Mouse (Mus musculus) urinary bladder, adult 2 months (tissue): ENCODE measurements around the gene Ttc39b. TPM values are rescaled to one million over a fixed set of nuclear protein-coding genes. Genes with fewer than 3 reads are reported as not detected.

Experiments used
- DNase-seq: peaks from one replicate; pipeline ENCODE4 v3.0.0; 2022; ENCODE audit warnings: low spot score
- polyA plus RNA-seq: library from polyadenylated mRNA; depleted of rRNA; stranded (reverse); fragments of >200 nt; gene quantifications from 2 replicates; pipeline ENCODE4 v1.2.3, GENCODE M21; 2012

Ttc39b gene
- polyA plus RNA-seq, 1 experiment: 6.2 TPM

DNA sequence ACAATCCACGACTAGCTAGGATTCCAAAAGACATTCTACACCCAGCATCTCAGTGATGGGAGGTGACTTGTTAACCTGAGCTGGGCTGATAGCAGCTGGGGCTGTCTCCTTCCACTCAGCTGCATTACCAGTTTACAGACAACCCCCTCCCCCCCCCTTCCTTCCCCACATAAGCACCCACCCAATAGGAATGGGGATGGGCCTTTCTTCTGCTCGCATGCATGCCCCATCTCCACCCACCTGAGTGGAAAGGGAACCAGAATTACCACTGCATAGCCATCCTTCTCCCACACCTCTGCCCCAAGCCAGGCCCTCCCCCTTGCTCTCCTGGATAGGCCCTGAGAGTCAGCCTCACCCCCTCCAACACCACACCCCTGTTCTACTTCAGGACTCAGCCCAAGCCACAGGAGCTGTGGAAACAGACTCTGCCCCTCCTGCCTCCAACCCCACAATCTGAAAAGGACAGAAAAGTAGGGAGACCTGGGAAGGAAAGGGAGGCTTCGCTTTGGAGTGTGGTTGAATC is 6.2 kb downstream of the Ttc39b start:
- no peak for DNase-seq

DNA sequence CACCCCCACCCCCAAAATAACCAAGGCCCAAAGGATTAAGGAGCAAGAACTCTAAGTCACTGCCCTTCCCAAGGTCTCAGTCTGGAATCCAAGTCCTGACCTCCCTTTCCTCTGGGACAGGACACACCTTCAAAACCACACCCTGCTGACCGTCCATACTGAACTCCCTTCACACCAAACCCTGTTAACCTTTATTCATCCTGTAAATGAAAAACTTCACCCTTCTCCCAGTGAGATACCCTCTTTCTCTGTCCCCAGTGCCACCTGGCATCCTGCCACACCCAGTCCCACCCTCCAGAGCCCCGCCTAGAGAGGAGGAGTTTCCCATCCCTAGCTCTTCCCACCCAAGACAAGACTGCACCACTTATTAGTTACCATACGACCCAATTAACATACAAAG is 7.3 kb downstream of the Ttc39b start:
- no peak for DNase-seq

DNA sequence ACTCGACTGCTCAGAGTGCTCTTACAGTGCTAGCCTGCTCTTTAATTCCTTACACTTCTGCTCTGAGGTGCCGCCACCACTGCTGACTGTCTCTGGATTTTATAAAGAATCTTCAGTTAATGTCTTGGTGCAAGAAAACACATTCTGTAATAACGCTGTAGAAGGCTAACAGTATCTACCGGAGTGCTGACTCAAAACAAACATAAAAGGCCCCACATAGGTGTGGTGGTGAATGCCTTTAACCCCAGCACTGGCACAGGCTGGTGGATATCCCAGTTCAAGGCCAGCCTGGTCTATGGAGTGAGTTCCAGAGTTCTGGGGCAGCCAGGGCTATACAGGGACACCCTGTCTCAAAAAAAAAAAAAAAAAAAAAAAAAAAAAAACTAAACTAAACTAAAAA is 8.1 kb downstream of the Ttc39b start:
- DNase-seq: no peak

DNA sequence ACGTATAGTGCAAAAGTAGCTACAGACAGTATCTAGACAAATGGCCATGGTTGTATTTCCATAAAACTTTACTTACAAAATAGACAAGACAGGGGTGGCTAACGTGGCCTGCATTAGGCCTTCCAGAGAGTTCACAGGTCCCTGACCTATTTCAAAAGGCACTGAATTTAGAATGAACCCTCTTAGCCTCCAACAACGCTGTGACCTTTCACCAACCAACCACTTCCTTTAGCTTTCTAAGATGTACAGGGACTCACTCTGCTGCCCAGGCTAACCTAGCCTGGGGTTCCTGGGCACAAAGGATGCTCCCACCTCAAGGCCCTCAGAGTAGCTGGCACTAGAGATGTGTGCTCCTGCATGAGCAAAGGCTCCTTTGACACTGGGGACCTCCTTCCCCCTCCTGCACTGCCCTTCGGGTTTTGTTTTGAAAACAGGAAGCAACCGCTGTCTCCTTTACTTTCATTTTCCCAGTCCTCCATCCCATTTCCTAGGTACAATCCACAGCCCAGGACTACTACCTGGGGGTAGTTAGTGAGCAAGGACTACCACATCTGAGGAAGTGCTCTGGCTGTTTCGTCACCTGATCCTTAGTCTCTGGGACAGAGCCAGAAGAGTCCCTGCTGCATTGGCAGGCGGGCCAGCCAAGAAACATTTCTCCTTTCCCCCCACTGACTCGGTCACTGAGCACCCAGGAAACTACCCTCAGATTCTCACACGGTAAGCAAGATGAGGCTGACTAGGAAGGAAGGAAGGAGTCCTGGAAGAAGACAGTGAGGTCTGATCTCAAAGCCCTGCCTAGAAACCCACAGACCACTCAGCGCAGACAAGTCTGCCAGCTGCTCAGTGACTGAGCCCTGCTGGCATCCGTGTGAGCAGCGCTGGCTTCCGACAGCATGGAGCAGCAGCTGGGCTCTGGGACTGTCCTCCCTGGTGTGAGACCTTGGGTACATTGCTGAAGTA is 8.9 kb downstream of the Ttc39b start:
- no peak for DNase-seq

DNA sequence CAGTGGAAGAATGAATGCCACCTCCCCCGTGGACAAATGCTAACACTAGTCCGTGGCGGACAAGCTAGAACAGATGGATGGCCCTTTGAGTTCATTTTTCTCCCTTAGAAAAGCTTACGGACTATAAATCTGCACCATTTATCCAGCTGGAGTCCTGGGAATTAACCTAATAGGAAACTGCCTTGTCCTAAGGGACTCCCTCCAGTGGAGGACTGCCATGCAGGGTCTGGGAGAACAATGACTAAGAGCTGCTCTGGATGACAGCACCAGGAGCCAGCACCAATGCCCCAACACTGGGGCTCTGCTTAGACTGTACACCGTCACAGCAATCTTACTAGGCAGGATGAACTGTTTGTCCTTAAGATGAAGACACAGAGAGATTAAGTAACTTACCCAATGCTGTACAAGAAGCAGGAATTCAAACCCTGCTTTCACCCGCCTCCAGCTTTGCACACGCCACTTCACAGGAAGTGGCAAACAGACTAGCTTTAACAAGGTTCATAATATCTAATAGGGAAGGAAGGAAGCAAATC is 9.7 kb downstream of the Ttc39b start:
- no peak for DNase-seq

DNA sequence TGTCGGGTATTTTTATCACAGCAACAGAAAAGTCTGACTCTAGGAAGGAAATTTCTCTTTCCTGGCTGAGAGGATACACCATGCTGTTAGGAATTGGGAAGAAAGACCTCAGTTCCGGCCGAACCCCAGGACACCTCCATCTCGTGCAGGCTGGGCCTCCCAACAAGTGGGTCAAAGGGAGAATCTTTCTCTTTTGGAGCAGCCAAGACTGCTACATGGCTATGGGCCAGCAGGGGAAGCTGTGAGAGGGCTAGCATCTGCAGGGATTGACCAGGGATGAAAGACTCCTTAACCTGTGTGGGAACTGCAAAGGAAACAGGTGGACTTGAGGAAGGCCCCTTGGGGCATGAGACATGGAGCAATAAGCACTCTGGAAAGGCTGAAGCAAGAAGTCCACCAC is 11.7 kb downstream of the Ttc39b start:
- DNase-seq: no peak

DNA sequence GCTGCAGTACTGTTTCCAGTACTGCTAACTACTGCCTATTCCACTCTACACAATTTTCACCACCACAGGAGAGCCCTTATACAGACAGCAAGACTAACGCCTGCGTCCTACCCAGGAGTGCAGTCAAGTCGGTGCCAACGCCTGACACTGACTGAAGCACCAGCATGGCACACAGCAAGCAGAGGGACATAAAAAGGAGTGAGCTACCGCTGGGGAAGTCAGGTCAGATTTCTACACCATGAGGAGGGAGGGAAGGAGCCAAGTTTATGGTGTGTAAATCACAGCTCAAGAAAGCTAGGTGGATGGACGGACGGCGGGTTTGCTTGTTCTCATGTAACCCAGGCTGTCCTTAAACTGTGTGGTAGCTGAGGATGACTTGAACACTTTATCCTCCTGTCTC is 12.6 kb downstream of the Ttc39b start:
- DNase-seq: no peak

DNA sequence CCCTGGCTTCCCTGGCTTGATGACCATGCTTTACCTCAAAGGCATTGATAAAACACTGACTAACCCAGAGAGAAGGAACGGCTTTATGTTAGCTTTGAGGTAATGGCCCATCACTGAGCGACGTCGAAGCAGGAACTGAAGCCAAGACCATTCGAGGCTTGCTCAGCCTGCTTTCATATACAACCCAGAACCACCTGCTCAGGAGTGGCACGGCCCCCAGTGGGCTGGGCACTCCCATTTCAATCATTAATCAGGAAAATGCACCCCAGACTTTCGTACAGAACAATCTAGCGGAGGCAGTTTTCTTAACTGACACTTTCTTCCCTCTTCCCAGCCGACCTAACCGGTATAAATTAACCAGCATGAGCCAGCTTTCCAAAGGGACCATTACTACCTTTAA is 13.1 kb downstream of the Ttc39b start:
- no peak for DNase-seq

DNA sequence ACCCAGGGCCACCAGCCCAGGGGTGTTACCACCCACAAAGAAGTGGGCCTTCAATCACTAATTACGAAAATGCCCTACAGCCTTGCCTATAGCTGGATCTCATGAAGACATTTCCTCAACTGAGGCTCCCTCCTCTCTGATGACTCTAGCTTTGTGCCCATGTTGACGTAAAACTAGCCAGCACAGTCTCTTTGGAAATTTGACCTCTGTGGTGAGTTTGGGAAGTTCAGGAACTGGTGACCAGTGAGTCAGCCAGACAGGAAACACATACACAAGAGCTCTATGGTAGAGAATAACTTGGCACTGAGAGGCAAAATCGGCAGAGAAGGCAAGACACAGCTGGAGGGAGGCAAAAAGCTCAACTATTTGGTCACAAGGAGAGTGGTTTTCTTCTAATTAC is 15.1 kb downstream of the Ttc39b start:
- DNase-seq: no peak

DNA sequence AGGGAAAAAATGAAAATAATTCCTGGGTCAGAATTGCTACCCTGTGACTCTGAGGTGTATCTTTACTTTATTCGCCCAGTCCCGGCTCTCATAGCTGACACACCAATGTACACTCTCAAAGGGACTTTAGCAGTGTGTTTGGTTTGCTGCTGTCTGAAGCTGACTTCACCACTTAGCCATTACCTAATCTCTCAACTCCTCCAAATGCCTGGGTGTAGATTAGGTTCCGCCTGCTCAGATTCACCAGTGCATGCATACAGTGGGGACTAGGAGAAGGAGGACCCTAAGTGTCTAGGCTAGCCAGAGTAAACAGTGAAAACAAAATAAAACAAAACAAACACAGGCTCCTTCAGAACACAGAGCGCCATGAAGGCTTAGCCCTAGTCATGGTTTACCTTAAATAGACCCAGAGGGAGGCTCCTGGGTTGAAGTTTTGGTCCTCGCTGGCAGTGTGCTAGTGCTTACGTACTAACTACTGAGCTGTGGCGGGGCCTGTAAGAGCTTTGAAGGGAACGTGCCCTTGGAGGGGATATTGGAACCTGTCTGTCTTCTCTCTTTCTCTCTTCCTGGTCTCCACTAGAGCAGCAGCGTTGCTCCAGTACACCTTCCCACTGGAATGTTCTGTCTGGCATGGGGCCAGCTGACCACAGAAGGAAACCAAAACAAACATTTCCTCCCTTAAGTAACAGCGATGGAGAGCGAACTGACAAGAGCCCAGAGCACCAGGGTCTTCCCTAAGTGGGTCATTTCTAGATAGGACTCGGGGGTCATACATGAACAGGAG is 16.2 kb downstream of the Ttc39b start:
- DNase-seq: no peak

DNA sequence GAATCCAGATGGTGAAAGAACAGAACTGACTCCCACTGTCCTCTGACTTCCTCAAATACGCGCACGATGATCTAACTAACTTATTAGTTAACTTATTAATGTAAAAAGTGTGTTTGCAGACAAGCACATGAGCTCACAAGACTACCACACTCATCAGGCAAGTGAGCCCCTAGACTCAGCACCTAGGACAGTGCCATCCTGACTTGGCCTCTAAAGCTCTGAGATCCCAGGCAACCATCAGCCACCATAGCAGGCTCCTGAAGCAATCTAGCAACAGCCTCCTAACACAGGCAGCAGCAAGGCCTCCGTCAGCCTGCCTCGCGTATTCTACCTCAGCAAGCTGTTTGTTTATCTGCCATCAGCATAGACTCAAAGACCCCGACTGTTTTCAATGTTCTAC is 17.2 kb downstream of the Ttc39b start:
- DNase-seq: no peak

DNA sequence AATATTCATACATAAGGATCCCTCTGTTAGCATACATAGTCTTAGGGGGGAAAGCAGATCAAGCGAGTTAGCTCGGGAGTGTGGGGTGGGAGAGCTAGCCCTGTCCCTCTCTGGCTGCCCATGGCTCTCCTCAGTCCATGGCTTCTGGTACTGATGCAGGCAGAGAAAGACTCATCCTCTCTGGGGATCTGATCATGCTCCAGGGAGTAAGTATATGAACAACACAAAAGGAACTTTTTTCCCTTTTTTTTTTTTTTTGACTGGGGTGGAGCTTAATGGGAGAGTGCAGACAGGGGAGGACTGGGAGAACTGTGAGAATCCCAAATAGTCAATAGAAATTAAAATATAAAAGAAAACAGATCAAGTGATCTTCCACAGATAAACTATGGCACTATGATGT is 19.0 kb downstream of the Ttc39b start:
- no peak for DNase-seq

DNA sequence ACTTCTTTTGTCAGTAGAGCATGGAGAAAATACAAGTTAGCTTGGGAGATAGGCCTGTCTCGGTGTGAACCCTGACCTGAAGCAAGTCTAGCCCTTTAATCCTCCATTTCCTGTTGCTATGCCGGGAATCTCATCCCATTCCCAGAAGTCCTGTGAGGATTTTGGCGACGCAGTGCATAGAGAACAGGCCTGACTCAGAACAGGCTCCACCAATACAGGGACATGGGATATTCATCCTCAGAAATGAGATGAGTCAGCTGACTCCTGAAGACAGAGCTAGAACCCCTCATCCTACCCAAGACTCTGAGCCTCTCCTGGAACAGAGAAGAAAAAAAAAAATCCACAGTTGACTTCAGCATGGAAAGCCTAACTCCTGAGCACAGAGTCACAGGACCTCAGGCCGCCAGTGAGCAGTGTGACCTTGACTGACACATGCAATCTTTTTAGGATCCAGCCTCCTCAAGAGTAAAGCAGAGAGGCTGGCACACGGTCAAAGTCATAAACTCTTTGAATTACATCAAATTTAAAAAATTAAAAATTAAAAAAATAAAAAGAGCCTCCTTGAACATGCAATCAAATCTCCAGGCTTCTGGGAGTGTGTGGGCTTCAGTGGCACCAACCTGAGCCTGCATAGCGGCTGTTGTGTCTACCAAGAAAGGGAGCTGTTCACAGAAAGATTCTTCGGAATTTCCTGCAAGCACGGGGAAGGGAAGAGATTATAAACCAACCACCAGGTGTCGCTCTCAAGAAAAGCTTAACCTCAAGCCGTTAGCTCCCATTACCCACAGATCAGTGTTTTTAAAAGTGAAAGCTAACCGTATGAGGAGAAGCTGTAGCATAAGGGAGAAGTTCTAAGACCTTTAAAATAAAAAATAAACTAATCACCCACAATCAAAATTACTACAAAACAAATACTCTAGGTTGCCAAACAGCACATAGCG is 20.9 kb downstream of the Ttc39b start:
- DNase-seq: no peak

DNA sequence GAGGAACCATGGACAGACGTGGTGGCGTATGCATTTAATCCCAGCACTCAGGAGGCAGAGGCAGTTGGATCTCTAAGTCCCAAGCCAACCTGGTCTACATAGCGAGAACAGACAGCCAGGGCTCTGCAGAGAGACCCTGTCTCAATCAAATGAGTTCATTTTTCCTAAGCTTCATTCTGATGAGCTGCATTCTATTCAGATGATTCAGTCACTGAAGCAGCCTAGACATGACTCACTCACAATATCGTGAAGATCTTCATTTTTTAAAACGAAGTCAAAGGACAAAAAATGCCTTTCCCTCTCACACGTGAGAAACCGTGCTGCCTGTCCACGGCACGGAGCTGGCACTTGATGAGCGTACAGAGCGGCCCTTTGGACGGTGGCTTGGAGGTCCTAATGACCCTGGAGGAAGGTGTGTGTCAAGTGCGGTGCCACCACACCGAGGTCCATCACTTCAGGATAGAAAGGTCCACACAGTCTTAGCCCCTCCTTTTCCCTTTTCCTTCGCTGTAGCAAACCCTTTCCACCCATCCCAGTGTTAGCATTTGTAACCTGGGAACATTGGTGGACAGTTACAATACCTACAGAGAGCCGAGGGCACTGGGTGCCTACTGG is 21.8 kb downstream of the Ttc39b start:
- no peak for DNase-seq

DNA sequence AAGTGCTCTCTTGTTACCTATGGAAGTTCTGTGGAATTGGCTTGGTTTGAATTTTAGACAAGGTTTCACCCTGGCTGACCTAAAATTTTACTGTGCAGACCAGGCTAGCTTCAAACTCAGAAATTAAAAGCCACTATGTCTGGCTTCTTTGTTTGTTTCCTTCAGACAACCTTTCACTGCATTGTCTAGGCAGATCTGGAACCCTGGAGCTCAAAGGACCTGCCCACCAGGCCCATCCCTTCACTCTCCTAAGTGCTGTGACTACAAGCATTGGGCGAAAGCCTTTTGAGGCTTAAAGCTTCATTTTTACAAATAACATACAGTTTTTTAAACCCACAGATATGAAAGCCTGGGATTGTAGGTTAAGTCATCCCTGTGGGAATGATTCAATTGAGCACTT is 22.3 kb downstream of the Ttc39b start:
- DNase-seq: no peak

DNA sequence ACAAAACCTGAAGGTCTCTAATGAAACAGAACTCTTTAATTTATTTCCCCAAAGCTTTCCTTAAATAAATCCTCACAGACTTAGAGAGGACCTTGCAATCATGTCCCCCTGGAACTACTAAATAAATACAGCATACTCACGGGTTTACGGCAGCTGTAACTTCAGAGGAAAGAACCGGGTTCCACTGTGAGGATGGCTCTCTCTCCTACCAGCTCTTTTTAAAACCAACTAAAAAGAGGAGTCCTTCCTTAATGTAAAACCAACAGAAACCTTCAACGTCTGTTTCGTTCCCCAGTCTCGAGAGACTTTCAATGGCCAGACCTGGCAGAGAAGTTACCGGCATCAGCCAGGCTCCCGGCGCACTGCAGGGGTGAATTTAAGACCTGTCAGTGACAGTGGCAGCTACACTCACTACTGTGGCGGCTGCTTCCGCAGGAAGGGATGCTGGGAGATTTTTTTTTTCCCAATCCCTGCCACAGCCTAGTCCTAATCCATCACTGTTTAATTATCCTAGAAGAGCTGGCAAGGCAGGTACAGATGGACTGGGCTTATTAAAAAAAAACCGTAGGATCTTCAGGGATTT is 39.2 kb downstream of the Ttc39b start:
- DNase-seq: no peak

DNA sequence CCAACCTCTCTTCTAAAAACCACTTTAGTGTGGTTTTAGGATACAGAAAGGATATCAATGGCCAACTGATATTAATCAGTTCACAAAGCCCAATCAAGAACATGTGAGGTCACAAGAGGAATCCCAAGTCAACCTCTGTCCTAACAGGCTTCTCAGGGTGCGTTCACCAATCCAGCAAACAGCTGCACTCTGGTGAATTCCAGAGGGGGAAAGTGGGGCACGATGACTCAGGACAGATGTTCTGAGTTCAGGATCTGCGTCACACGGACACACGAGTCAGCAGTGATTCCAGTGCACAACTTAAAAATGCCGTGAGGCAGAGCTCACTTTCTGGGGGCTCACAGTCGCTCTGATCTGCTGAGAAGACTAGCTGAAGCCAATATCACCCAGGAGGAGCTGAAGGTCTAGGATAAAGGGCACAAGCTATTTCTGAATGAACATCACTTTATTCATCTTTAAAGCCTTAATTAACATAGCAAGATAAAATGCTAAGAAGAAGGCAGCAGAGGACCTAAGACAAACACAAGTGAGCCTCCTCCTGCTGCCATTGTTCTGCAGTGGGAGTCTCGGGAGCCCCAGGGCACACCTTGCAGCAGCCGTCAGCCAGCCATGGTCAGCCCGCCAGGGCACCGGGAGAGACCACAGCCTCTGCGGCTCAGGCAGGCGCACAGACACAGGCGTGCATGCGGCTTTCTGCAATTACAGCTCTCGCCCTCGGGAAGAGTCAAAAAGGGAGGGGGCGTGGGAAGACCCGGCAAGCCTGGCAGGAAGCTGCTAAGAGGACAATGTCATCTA is 39.9 kb downstream of the Ttc39b start:
- DNase-seq: no peak

DNA sequence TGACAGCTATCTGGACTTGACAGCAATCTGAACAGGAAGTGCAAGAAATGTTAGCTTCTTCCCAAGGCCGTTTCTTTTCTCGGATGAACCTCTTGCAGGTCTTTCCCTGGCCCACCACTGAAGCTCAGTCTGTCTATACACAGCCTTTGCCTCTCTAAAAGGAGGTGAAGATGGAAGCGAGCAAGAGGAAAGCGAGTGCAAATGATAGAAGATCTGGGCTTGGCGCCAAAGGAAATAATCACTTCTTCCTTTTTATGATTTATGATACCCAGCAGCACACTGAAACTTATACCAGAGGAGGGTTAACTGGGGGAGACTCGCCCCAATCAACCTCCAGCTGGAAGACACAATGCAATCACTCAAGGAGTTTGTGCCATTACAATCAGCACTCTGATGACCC is 41.6 kb downstream of the Ttc39b start:
- no peak for DNase-seq

DNA sequence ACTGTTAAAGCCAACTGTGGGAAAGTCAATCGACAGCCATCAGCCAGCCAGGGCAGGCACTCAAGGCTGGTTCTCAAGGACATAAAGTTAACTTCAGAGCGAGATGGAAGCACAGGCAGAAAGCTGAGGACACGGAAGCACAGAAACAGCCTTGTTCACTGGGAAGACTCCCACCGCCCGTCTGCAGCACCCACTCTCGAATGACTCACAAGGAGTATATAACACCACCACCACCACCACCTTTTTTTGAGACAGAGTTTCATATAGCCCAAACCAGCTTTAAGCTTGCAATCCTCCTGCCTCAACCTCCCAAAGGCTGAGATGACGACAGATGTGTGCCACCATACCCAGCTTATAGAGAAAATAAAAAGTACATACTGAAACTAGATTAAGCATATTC is 44.8 kb downstream of the Ttc39b start:
- no peak for DNase-seq

DNA sequence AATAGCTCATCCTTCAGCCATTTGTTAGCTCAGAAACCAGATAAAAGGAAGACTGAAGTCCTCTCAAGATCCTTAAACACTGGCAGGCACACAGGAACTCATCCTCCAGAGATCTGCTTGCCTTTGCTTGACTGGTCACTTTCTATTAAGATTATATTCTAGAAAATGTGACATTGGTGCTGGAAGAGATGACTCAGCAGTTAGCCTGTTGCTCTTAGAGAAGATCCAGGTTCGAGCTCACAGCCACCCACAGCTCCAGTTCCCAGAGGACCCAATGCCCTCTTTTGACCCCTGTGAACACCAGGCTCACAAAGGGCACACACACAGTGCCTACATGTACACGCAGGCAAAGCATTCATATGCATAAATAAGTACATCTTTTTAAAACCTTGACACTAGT is 49.8 kb downstream of the Ttc39b start:
- DNase-seq: no peak
